Mouse (Mus musculus) layer of hippocampus, adult 18-20 months (tissue): ENCODE data around the gene Sbk3. TPM values are rescaled to one million over a fixed set of nuclear protein-coding genes. Genes with fewer than 3 reads are reported as not detected.

Experiments
- DNase-seq, 2 experiments: peaks; one replicate each; pipeline ENCODE4 v3.0.0; 2022; ENCODE audit warnings: low spot score in 2 of 2
- total RNA-seq, 2 experiments: library from RNA; stranded (reverse); gene quantifications; 2 replicates each; pipeline ENCODE4 v1.2.3; 2021

Sbk3 gene
- total RNA-seq, 2 experiments from 2014 or later, result 0.62 to 1.0 TPM

- no peak for DNase-seq
These were observed 36.6 kb downstream of the Sbk3 start for GRCm38 (mm10) chr7:4934160-4934914.

- DNase-seq, result no peak
These were observed 37.9 kb downstream of the Sbk3 start for GRCm38 (mm10) chr7:4933103-4933502.

GRCm38 (mm10) chr7:4928323-4928722 is 42.6 kb downstream of the Sbk3 start:
- DNase-seq, result no peak

- no peak for DNase-seq
These were observed 43.3 kb downstream of the Sbk3 start for GRCm38 (mm10) chr7:4927711-4928110.

GRCm38 (mm10) chr7:4926849-4927248 is 44.1 kb downstream of the Sbk3 start:
- no peak for DNase-seq

GRCm38 (mm10) chr7:4925441-4926381 is 45.3 kb downstream of the Sbk3 start, which contains the start of gene Ssc5d:
TSS of gene Ssc5d (plus strand) at chr7:4925785.
- DNase-seq, result no peak

- peak in 1 of 2 experiments; percentile 70 for DNase-seq
These were observed 46.1 kb downstream of the Sbk3 start for GRCm38 (mm10) chr7:4924891-4925301.

GRCm38 (mm10) chr7:4924483-4924882 is 46.5 kb downstream of the Sbk3 start:
- DNase-seq, result no peak

GRCm38 (mm10) chr7:4923586-4924364 is 47.2 kb downstream of the Sbk3 start:
- peak in 1 of 2 experiments; percentile 66 for DNase-seq

- peak; percentile 70 to 86 for DNase-seq
These were observed 47.9 kb downstream of the Sbk3 start for GRCm38 (mm10) chr7:4922931-4923565.

GRCm38 (mm10) chr7:4922508-4922907 is 48.5 kb downstream of the Sbk3 start:
- peak; percentile 87 to 90 for DNase-seq

GRCm38 (mm10) chr7:4921824-4922482 is 49.0 kb downstream of the Sbk3 start, which contains the start of gene Nat14:
TSS of gene Nat14 (plus strand) at chr7:4922028.
- no peak for DNase-seq

- no peak for DNase-seq
These were observed 49.8 kb downstream of the Sbk3 start for GRCm38 (mm10) chr7:4920976-4921823.

GRCm38 (mm10) chr7:4920496-4920895 is 50.5 kb downstream of the Sbk3 start:
- no peak for DNase-seq

- DNase-seq, result no peak
These were observed 51.0 kb downstream of the Sbk3 start for GRCm38 (mm10) chr7:4919971-4920370.

- no peak for DNase-seq
These were observed 51.9 kb downstream of the Sbk3 start for GRCm38 (mm10) chr7:4919096-4919495.

GRCm38 (mm10) chr7:4918681-4919080 is 52.3 kb downstream of the Sbk3 start:
- DNase-seq, result no peak

GRCm38 (mm10) chr7:4917494-4917893 is 53.5 kb downstream of the Sbk3 start:
- DNase-seq, result no peak
